Mouse (Mus musculus): ENCODE measurements around the gene Prrc2c. TPM values are rescaled to one million over a fixed set of nuclear protein-coding genes. Genes with fewer than 3 reads are reported as not detected.
A peak's percentile ranks its signal among the peaks of the same experiment; 100 is the strongest.
"Not testable (repeated sequence)": the region's sequence is repeated elsewhere in the genome, so short reads cannot be mapped to it uniquely, and the experiment has no call there.

Gene Prrc2c
- total RNA-seq, 4 experiments from 2014 or later: 168 to 195 (median 183) TPM

GRCm38 (mm10) chr1:162693721-162694120 is 46.6 kb downstream of the Prrc2c start:
- DNase-seq (ENCODE audit: low spot score in 2 of 2): no peak

DNA sequence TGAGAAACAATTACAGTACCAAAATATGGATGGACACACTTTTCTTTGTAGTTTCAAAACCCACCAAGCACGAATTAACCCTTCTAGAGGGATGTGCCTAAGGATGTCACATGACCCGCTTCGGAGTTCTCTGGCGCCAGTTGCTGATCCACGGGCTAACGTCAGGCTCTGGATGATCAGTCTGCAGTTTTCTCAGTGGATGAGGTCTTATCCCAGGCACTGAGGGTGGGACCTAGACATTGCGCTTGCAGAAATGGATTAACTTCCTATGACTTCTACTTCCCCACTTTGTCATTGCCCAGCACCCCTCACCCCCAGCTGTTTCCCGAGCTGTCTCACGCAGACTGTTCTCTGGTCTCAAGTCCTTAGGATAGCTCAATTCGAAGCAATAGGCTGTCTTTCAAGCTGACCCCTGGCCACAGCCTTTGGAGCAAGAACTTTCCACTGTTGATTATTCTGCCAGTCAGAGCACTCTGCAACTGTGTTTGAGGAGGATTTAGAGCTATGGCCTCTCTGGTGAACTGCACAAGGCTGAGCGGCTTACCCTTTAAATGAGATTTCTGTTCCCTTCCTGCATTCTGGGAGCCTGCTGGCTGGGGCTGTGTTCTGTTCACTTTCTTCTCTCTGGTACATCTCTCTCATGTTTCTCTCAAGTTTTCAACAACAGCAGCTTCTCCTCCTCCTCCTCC is 74.7 kb downstream of the Prrc2c start:
- peak in 1 of 2 experiments; percentile 6 for DNase-seq (ENCODE audit: low spot score in 2 of 2)

DNA sequence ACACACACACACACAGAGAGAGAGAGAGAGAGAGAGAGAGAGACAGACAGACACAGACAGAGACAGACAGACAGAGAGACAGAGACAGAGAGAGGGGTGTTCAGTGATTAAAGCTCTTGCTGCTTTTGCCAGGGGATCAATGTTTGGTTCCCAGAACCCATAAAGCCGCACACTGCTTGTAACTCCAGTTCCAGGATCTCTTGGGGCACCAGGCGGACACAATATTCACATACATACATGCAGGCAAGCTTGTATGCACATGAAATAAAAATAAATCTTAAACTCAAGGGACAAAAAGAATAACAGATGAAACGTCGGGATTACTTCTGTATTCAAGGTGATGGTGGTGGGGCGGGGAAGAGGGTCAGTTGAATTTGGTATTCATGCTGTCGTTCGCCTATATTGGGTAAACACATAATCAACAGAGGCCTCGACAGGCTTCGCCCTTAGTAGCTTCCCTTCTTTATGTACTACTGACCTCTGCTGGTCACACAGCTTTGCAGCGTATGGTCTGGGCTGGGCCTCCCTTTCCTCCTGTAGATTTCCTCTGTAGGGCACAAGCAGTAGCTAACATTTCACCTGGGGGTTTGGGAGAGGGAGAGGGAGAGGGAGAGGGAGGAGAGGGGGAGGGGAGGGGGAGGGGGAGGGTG is 75.4 kb downstream of the Prrc2c start:
- DNase-seq (ENCODE audit: low spot score in 2 of 2): peak; percentile 28 to 36

DNA sequence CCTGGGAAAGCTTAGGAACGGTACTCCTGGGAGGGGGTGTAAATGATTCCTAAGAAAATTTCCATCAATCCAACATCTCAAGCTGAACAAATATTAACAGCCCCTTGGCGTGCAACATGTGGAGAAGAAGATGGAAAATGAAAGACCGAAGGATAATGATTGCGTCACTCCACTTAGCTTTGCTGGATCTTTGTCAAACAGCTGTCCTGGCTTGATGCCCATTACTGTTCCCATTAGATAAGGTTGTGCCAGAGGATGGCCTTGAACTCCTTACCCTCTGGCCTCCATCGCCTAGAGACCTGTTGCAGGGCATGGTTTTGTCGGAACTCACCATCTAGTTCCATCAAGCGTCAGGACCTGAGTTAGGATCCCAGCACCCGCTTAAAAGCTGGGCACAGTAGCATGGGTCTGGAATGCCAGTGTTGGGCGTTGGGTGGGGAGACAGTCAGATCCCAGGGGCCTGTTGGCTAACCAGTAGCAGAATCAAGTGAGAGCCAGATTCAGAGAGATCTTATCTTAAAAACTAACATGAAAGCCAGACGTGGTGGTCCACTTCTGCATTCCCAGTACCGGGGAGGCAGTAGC is 80.0 kb downstream of the Prrc2c start:
- no peak for DNase-seq (ENCODE audit: low spot score in 2 of 2)

GRCm38 (mm10) chr1:162658119-162658518 is 82.2 kb downstream of the Prrc2c start, which contains the start of gene Myocos:
Gene Myocos, minus strand, starts transcription at chr1:162658219.
- DNase-seq (ENCODE audit: low spot score in 2 of 2): no peak

DNA sequence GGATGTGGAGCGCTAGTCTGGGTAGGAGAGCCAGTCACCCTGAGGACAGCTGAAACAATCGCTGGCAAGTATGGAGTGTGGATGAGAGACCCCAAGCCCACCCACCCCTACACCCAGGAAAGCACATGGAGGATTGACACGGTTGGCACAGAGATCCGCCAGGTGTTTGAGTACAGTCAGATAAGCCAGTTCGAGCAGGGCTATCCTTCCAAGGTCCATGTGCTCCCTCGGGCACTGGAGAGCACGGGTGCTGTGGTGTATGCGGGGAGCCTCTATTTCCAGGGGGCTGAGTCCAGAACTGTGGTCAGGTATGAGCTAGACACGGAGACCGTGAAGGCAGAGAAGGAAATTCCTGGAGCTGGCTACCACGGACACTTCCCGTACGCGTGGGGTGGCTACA is 91.9 kb downstream of the Prrc2c start:
- DNase-seq (ENCODE audit: low spot score in 2 of 2): no peak

GRCm38 (mm10) chr1:162646083-162646686 is 94.2 kb downstream of the Prrc2c start:
- DNase-seq (ENCODE audit: low spot score in 2 of 2): no peak

DNA sequence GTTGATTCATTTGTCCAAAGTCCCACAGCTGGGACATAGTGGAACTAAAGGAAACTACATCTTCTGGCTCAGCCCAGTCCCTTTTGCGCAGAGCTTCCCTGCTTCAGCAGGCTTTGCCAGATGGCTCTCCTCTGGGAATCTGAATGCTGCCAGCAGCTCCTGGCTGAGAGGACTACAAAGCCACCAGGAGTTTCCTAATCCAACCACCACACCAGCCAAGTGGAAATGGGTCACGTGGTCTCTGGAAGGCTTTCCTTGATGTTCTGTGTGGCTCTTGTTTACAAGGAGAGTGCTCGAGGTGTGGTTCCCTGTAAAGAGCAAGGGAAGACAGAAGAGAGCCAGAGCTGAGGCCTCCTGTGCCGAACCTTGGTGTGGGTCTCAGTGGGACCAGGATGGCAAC is 96.6 kb downstream of the Prrc2c start:
- peak in 1 of 2 experiments; percentile 63 for DNase-seq (ENCODE audit: low spot score in 2 of 2)

GRCm38 (mm10) chr1:162642591-162642990 is 97.8 kb downstream of the Prrc2c start:
- DNase-seq (ENCODE audit: low spot score in 2 of 2): no peak

DNA sequence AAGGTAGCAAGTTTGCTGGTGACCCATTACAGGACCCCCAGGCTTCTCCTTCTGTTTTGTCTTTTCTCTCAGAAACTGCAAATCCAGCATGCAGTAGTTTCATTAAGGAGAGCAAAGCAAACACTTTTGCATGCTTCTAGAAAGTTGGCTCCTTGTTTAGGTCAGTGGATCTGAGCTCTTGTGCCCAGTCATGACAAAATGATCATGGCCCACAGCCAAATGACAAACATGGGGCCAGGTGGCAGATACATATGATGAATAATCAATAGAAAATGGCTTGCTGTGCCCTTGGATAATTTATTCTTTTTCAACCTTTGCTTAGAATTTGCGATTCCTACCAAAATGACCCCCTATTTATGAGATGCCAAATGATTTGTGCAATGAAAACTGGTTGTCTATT is 100.5 kb downstream of the Prrc2c start:
- DNase-seq (ENCODE audit: low spot score in 2 of 2): no peak

DNA sequence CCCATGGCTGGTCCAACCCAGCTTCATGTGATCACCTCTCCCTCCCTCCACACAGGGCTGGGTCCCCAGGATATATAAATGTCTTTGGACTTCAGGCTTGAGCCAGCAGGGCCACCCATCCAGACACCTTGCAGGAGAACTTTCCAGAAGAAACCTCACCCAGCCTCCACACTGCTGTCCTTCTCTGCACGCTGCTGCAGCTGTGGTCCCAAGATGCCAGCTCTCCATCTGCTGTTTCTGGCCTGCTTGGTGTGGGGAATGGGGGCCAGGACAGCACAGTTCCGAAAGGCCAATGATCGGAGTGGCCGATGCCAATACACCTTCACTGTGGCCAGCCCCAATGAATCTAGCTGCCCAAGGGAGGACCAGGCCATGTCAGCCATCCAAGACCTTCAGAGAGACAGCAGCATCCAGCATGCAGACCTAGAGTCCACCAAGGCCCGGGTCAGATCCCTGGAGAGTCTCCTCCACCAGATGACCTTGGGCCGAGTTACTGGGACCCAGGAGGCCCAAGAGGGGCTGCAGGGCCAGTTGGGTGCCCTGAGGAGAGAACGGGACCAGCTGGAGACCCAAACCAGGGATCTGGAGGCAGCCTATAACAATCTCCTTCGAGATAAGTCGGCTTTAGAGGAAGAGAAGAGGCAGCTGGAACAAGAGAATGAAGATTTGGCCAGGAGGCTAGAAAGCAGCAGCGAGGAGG is 101.2 kb downstream of the Prrc2c start, which contains the start of gene Myoc:
Gene Myoc (plus strand): TSS at position 105 of the 700 bp plus-strand sequence.
- DNase-seq (ENCODE audit: low spot score in 2 of 2): no peak

- no peak for DNase-seq (ENCODE audit: low spot score in 2 of 2)
Observed at GRCm38 (mm10) chr1:162638535-162638934, 101.8 kb downstream of the Prrc2c start.

- no peak for DNase-seq (ENCODE audit: low spot score in 2 of 2)
Observed at GRCm38 (mm10) chr1:162636516-162636915, 103.8 kb downstream of the Prrc2c start.

GRCm38 (mm10) chr1:162635291-162635931 is 104.9 kb downstream of the Prrc2c start:
- DNase-seq (ENCODE audit: low spot score in 2 of 2): not testable (repeated sequence)

- not testable (repeated sequence) for DNase-seq (ENCODE audit: low spot score in 2 of 2)
Observed at GRCm38 (mm10) chr1:162628326-162628725, 112.0 kb downstream of the Prrc2c start.

DNA sequence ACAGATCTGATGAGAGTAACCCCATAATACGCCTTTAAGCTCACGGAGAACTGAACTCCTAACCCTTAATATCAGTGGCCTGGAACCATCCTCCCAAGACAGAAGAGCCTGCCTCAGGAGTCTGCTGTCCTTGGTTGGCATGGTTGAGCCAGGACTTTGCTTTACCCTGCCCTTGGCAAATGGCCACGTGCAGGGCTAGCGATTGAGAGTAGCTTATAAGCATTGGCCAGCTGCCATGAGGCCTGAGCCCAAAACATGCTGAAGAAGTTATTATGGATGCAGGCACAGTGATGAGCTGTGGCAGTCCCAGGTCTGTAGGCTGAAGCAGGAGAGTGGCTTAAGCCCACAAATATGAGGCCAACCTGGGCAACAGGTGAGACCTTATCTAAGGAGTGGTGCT is 112.5 kb downstream of the Prrc2c start:
- DNase-seq (ENCODE audit: low spot score in 2 of 2): not testable (repeated sequence)

DNA sequence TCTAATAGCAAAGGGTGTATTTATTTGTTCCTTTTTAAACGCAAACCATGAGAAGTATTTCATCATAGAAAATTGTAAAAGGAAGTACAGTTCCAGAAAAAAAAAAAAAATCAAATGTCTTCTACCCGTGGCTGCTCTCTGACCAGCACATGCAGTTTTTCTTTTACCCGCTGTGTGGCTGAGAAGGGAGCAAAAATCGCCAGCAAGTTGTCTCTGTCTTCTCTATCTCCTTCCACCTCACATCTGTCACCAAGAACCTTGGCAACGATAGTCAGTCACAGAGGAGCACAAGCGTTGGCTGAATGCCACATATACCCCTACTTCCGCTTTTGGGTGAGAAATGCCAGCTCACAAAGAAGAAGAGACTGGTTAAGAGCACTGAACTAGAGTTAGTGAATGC is 115.1 kb downstream of the Prrc2c start:
- no peak for DNase-seq (ENCODE audit: low spot score in 2 of 2)

DNA sequence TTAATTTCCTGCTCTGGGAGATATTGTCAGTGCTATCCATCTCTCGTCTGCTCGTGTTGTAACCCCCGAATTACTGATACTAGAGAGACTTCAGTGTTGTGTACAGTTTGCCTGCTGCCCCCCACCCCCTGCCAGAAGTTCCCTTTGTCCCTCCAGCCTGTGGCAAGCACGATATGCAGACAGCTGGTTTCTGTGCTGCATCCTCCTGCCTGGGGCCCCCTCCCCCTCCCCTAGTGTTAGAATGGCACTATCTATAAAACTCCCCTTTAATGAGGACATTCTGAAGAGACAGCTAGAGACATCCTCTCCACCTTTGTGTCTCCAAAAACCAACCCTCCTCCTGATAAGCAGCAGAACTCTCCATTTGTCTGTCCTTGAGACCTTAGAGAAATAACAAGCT is 116.5 kb downstream of the Prrc2c start:
- no peak for DNase-seq (ENCODE audit: low spot score in 2 of 2)

Measured in left cerebral cortex, adult 8-10 months (tissue).